Mouse (Mus musculus) skeletal muscle tissue, postnatal 0 days (tissue): ENCODE measurements around the gene Olfr601. TPM values are rescaled to one million over a fixed set of nuclear protein-coding genes. Genes with fewer than 3 reads are reported as not detected.

Experiments
- polyA plus RNA-seq: library from polyadenylated mRNA; unstranded; fragments of >200 nt; fragmentation: Nextera tagmentation; extraction: Ambion mirVana; gene quantifications from 2 replicates; pipeline ENCODE4 v1.2.1, GENCODE M21; 2015

Olfr601 gene
- not detected in 2 replicates for polyA plus RNA-seq

GRCm38 (mm10) chr7:103362555-103362954 is at the start of gene Olfr601:
Olfr601 (minus strand) TSS chr7:103362655.

GRCm38 (mm10) chr7:103386077-103386476 is 23.6 kb upstream of the Olfr601 start, which contains the start of gene Olfr603:
Olfr603 (minus strand) TSS chr7:103386177.

GRCm38 (mm10) chr7:103349569-103349968 is 12.9 kb downstream of the Olfr601 start, which contains the start of gene Olfr600:
Olfr600 (minus strand) TSS chr7:103349669.

GRCm38 (mm10) chr7:103335617-103336016 is 26.8 kb downstream of the Olfr601 start, which contains the start of gene Olfr599:
Olfr599 (plus strand) TSS chr7:103335917.

GRCm38 (mm10) chr7:103323268-103323667 is 39.2 kb downstream of the Olfr601 start, which contains the start of gene Olfr598:
Olfr598 (plus strand) TSS chr7:103323568.

GRCm38 (mm10) chr7:103316015-103316414 is 46.4 kb downstream of the Olfr601 start, which contains the start of gene Olfr597:
Olfr597 (plus strand) TSS chr7:103316315.

Other genes with a start within 250 kb of the Olfr601 start
- not detected in 2 replicates for gene Olfr586, start 237.0 kb downstream of the Olfr601 start, polyA plus RNA-seq
- gene Olfr588-ps1, start 221.8 kb downstream of the Olfr601 start, polyA plus RNA-seq: not detected in 2 replicates
- gene Olfr589, start 206.3 kb downstream of the Olfr601 start, polyA plus RNA-seq: not detected in 2 replicates
- not detected in 2 replicates for gene Olfr591, start 184.3 kb downstream of the Olfr601 start, polyA plus RNA-seq
- not detected in 2 replicates for gene Olfr592, start 177.9 kb downstream of the Olfr601 start, polyA plus RNA-seq
- not detected in 2 replicates for gene Olfr593, start 150.8 kb downstream of the Olfr601 start, polyA plus RNA-seq
- not detected in 2 replicates for gene Olfr594, start 145.7 kb downstream of the Olfr601 start, polyA plus RNA-seq
- not detected in 2 replicates for gene Usp17ld, start 110.2 kb downstream of the Olfr601 start, polyA plus RNA-seq
- not detected in 2 replicates for gene Olfr596, start 57.0 kb downstream of the Olfr601 start, polyA plus RNA-seq
- not detected in 2 replicates for gene Olfr597, start 46.3 kb downstream of the Olfr601 start, polyA plus RNA-seq
- gene Olfr598, start 39.1 kb downstream of the Olfr601 start, polyA plus RNA-seq: not detected in 2 replicates
- gene Olfr599, start 26.7 kb downstream of the Olfr601 start, polyA plus RNA-seq: not detected in 2 replicates
- gene Olfr600, start 13.0 kb downstream of the Olfr601 start, polyA plus RNA-seq: not detected in 2 replicates
- not detected in 2 replicates for gene Olfr603, start 23.5 kb upstream of the Olfr601 start, polyA plus RNA-seq
- not detected in 2 replicates for gene Usp17lc, start 52.4 kb upstream of the Olfr601 start, polyA plus RNA-seq
- gene Olfr605, start 82.8 kb upstream of the Olfr601 start, polyA plus RNA-seq: not detected in 2 replicates
- not detected in 2 replicates for gene Olfr606, start 86.4 kb upstream of the Olfr601 start, polyA plus RNA-seq
- gene Olfr607, start 101.5 kb upstream of the Olfr601 start, polyA plus RNA-seq: not detected in 2 replicates
- not detected in 2 replicates for gene Olfr608, start 107.2 kb upstream of the Olfr601 start, polyA plus RNA-seq
- gene Olfr609, start 135.4 kb upstream of the Olfr601 start, polyA plus RNA-seq: not detected in 2 replicates
- not detected in 2 replicates for gene Olfr610, start 149.5 kb upstream of the Olfr601 start, polyA plus RNA-seq
- not detected in 2 replicates for gene Olfr611, start 158.2 kb upstream of the Olfr601 start, polyA plus RNA-seq
- not detected in 2 replicates for gene Olfr612, start 180.1 kb upstream of the Olfr601 start, polyA plus RNA-seq
- not detected in 2 replicates for gene Olfr613, start 185.4 kb upstream of the Olfr601 start, polyA plus RNA-seq
- gene Olfr615, start 193.4 kb upstream of the Olfr601 start, polyA plus RNA-seq: not detected in 2 replicates
- not detected in 2 replicates for gene Olfr616, start 206.5 kb upstream of the Olfr601 start, polyA plus RNA-seq
- gene Olfr617, start 210.4 kb upstream of the Olfr601 start, polyA plus RNA-seq: not detected in 2 replicates
- gene Olfr618, start 227.4 kb upstream of the Olfr601 start, polyA plus RNA-seq: not detected in 2 replicates
- not detected in 2 replicates for gene Olfr619, start 237.9 kb upstream of the Olfr601 start, polyA plus RNA-seq
- gene Olfr620, start 249.9 kb upstream of the Olfr601 start, polyA plus RNA-seq: not detected in 2 replicates